Mouse (Mus musculus) cerebellum, postnatal 25 days (tissue): ENCODE data around the gene Bmpr2.

Experiments used
- DNase-seq, 2 experiments: peaks; one replicate each; pipeline ENCODE4 v3.0.0; 2021; ENCODE audit warnings: mixed read lengths in 2 of 2

The Bmpr2 gene

GRCm38 (mm10) chr1:59901082-59901876 lies 138.1 kb downstream of the Bmpr2 start:
- no peak for DNase-seq

DNA sequence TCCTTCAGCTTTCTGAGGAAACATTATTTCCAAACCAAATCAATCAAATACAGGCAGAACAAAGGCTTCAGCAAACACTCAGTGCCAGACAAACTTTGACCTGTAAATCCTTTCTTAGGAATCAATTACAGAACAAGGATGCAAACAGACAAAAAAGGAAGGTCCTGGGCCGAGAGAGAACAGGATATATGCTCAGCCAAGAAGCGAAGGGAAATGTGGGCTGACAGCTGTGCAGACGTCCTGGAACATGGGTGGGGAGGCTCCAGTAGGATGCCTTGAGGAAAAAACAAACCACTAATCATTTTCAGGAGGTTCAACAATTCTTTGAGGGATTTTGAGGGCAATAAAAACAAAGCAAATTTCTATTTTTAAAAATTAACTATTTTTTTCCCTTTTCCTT lies 139.4 kb downstream of the Bmpr2 start:
- no peak for DNase-seq

DNA sequence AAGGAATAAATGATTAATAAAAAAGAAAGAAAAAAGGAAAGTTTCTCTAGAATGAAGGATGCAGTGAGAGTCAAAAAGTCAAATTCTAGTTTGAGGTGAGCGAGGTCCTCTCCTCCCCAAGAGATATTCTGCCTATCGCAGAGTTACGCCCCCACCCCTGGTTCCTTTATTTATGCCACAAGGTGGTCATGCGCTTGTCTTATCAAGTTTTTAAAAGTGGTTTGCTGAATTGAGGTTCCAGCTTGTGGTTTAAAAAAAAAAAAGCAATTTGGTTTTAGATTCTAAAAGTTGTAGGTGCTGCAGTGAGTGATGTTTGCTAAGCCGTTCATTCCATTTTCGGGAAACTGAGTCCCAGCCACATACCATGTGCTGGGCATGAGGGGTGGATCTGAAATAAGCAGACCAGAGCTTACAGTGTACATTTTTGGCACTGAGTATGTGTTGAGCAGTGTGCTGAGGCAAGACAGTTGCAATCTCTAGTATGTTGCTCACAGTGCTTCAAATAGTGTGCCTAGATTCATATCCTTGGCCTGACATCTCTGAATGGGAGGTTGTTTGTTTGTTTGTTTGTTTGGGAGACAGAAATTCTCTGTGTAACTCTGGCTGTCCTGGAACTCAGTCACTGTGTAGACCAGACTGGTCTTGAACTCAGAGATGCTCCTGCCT lies 141.6 kb downstream of the Bmpr2 start:
- no peak for DNase-seq

DNA sequence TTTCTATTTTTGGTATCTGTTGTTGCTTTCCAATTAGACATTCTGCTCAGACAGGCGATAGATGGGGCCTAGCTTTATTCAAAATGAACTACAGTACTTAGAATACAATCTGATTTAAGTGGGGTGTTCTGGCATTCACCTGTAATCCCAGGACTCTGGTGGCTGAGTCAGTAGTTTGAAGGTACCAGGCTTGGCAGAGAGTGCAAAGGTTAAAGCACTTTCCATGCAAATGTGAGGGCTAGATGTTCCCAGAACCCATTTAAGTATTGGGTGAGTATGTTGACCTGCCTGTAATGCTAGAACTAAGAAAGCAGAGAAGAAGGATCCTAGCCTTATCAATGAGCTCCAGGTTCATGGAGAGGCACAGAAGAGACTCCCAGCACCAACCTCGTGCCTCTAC lies 142.7 kb downstream of the Bmpr2 start:
- no peak for DNase-seq

GRCm38 (mm10) chr1:59906819-59907521 lies 143.8 kb downstream of the Bmpr2 start:
- no peak for DNase-seq

GRCm38 (mm10) chr1:59907700-59908099 lies 144.5 kb downstream of the Bmpr2 start:
- no peak for DNase-seq

GRCm38 (mm10) chr1:59910941-59911340 lies 147.7 kb downstream of the Bmpr2 start:
- no peak for DNase-seq

DNA sequence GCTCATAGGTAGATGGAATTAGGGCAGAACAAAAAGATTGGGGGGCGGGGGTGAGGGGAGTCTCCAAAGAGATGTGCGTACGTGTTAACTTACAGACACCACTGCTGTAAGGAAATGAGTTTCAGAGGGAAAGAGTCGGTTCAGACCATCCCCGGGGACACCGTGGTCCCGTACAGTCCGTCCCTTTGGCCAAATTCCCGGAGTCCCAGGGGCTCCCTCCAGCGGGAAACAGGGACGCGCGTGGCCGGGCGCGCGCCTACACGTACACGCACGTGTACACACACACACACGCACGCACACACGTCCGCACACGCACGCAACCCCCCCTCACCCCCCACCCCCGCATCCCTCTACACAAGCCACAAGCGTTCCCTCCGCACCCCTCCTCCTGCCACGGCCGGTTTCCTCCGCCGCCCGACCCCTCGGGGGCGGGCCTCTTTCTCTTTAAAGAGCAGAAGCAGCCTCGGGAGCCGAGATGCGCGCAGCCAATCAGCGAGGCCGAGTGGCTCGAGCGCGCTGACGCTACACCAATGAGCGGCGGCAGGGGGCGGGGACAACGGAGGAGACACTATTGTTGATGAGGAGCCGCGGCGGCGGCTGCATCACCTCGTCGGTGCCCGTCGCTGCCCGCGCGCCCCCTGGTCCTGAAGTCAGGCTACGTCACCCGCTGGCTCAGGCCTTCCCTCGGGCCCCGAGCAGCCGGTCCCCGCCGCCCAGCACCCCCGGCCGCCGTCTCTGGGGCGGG lies 149.4 kb downstream of the Bmpr2 start, which contains the start of gene Fam117b:
TSS of gene Fam117b (plus strand) at position 594 of the 745 bp plus-strand sequence.
- peak; percentile 98 to 99 for DNase-seq

- peak; percentile 78 to 83 for DNase-seq
Observed at GRCm38 (mm10) chr1:59913195-59913868, 150.1 kb downstream of the Bmpr2 start.

- no peak for DNase-seq
Observed at GRCm38 (mm10) chr1:59913869-59914225, 150.6 kb downstream of the Bmpr2 start.

DNA sequence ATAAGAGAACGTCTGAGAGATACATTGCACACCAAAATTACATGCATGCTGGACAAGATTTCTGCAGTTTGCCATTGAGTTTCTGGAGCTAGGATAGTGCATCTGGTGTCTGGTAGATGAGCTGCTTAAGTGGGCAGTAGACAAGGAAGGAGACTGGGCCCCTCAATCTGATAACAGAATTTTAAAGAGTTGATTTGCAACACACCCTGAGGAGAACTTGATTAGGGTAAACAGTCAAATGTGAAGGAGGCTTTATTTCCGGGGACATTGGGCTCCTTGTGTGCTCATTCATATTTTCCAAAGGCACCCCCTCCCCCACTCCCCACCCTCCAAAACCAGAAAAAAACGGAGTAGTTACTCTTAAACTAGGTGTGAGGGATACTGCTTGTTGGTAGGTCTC lies 151.6 kb downstream of the Bmpr2 start:
- no peak for DNase-seq

DNA sequence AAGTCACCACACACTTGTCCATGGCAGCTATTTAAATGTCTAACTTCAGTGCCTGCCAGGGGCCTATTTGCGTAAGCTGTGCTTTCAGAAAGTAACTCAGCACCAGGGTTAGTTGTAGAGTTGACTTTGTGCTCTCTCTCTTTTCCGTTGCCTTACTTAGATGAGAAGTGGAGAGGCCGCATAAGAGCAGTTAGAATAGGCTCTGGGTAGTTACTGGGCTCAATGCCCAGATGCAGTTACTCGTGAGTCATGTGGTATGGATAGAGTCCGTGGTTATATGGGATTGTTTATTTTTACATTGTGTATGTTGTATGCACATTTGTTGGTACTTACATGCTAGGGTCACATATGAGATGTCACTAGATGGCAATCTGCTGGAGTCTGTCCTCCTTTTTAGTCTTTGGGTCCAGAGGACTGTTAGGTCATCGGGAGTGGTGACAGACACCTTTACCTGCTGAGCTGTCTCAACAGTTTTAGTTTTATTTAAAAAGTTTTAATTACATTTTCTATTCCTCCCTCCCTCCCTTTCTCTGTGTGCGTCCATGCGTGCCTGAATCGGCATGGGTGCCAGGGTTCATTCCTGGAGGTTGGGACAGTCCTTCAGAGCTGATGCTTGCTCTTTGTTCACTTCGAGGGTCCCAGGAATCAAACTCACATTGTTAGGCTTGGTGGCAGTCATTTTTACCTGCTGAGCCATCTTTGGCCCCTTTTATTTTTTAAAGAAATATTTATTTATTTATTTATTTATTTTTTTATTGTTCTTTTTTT lies 152.8 kb downstream of the Bmpr2 start:
- DNase-seq = peak; percentile 19 to 29

DNA sequence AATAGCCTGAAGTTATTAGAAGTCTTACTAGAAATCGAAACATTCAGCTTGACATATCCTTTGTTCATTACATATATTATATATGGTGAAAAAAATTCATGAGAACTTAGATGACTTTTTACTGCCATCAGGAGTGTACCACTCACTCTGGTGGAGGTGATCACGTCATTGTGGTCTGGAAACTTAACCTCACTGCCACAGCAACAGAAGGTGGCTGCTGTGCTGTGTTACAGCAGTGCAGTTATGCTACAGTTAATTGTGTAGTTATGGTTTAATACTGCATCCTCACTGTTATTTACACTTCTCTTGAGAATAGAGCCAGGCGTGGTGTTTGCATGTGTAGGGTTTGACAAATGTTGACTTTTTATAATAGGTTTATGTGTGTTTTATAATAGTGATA lies 154.2 kb downstream of the Bmpr2 start:
- no peak for DNase-seq

DNA sequence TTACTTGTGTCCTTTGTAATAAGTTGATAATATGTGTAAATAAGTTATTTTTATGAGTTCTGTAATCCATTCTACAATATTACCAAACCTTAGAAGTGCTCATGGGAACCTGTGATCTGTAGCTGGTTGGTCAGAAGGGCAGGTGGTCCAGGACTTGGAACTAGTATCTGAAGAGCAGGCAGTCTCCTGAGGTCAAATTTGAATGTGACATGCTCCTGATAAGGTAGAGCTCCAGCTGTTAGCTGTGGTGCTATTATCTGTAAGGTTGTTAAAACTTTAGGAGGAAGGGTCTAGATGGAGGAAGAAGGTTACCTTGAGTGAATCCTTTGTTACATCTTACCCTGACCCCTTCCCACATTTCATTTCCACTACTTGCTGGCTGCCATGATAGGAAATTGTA lies 154.9 kb downstream of the Bmpr2 start:
- no peak for DNase-seq

DNA sequence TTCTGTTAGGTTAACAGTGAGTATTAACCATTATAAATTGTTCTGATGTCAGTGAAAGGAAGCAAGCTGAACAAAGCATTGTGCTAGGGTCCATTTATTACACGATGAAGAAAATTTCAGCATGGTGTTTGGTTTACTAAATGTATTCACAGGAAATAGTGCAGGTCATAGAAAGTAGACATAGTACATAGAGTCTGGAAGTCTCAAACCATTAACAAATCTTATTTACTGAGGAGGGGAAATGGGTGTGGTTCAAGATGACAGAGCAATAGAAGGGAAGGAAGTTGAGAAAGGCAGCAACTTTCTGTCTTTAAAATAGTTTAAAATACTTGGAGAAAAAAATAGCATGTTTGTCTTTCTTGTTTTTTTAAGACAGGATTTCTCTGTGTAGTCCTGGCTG lies 160.0 kb downstream of the Bmpr2 start:
- DNase-seq = no peak

DNA sequence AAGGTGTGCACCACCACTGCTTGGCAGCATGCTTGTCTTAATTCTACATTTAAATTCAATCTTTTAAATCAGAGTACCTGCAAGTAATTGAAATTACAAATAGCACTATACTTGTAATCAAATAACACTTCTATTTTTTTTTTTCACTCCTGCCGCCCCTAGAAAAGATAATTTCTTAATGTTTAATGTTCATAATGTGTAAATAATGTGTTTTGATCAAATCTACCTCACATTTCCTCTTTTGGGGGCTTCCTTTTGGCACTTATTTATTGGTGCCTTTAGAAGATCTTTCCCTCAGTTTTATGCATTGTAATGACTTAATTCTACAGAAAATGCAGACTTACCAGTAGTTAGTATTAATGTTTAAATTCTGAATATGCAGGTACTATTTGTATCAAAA lies 160.5 kb downstream of the Bmpr2 start:
- no peak for DNase-seq

- no peak for DNase-seq
Observed at GRCm38 (mm10) chr1:59924411-59924810, 161.2 kb downstream of the Bmpr2 start.

DNA sequence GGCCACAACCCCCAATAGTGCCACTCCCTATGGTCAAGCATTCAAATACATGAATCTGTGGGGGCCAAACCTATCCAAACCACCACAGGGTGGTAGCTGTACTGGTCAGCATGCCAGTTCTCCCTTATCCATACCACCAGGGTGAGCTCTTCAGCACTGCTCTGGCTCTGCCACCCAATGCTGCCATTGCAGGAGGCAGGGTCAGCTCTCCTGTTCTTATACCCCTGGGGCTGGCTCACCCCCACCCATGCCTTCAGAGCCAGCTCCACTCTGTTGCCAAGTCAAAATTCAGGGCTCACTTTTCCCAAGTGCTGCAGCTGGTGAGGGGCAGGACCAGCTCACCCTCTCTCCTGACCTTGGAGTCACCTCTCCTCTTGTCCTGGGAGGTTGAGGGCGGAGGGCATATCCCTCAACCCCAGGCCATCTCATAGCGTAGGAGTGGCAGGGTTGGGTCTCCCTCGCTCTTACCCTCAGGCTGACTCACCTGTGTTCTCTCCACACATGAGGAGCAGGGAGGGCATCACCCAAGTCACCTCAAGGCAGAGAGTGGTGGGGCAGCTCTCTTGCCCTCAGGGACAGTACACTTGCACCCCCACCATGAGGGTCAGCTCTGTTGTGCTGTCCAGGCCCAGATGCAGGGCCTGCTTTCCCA lies 162.9 kb downstream of the Bmpr2 start:
- DNase-seq = peak in 1 of 2 experiments; percentile 22

- DNase-seq = peak; percentile 64 to 68
Observed at GRCm38 (mm10) chr1:59927131-59927680, 164.0 kb downstream of the Bmpr2 start.
